Mouse (Mus musculus) bone marrow, adult 2 months (tissue): ENCODE results near the gene Ergic1.

Experiments used
- CTCF ChIP-seq: fragments of 200-500 bp; IDR thresholded peaks from 2 replicates; pipeline ENCODE4 v1.5.1; 2011; ENCODE audit warnings: low read length, control low read depth; ENCODE audit not compliant: control insufficient read depth, insufficient read depth
- POLR2A ChIP-seq: fragments of 200-500 bp; IDR thresholded peaks from 2 replicates; pipeline ENCODE4 v1.6.1; 2011; ENCODE audit warnings: low read depth, mild to moderate bottlenecking, control low read depth, low read length, borderline replicate concordance; ENCODE audit not compliant: control insufficient read depth

- TF ChIP-seq CTCF (no peak), POLR2A (no peak)
Measured at GRCm38 (mm10) chr17:26571377-26571776, 10.1 kb downstream of the Ergic1 start.
